Mouse (Mus musculus) forebrain, postnatal 0 days (tissue): ENCODE data around the gene Hist1h1b. TPM values are rescaled to one million over a fixed set of nuclear protein-coding genes. Genes with fewer than 3 reads are reported as not detected.
"Not testable (repeated sequence)": the region's sequence is repeated elsewhere in the genome, so short reads cannot be mapped to it uniquely, and the experiment has no call there.

Experiments used
- ATAC-seq: fragments of 200-750 bp; cut with Nextera tagmentation; 2 replicates; pipeline ENCODE4 v1.8.0; 2017; ENCODE audit warnings: mild to moderate bottlenecking, moderate library complexity
- DNase-seq: peaks from one replicate; pipeline ENCODE4 v3.0.0-alpha.2; 2015
- H3K27ac ChIP-seq: fragments of 300-500 bp; sonication (generic); 2 replicates; pipeline ENCODE4 v1.5.1; 2014; ENCODE audit warnings: low read depth, mild to moderate bottlenecking, antibody characterized with exemption, low read length, moderate library complexity, mixed read lengths
- H3K27me3 ChIP-seq: fragments of 300-500 bp; sonication (generic); 2 replicates; pipeline ENCODE4 v1.6.1; 2014; ENCODE audit warnings: mild to moderate bottlenecking, low read length, mixed read lengths; ENCODE audit not compliant: insufficient read depth
- H3K36me3 ChIP-seq: fragments of 300-500 bp; sonication (generic); 2 replicates; pipeline ENCODE4 v1.6.1; 2014; ENCODE audit warnings: mild to moderate bottlenecking, moderate library complexity; ENCODE audit not compliant: insufficient read depth
- H3K4me1 ChIP-seq: fragments of 300-500 bp; sonication (generic); 2 replicates; pipeline ENCODE4 v1.6.1; 2014; ENCODE audit warnings: antibody characterized with exemption; ENCODE audit not compliant: insufficient read depth
- H3K4me2 ChIP-seq: fragments of 300-500 bp; sonication (generic); 2 replicates; pipeline ENCODE4 v1.6.1; 2014; ENCODE audit warnings: low read depth, mild to moderate bottlenecking, moderate library complexity
- H3K4me3 ChIP-seq: fragments of 300-500 bp; sonication (generic); 2 replicates; pipeline ENCODE4 v1.5.1; 2014; ENCODE audit warnings: low read depth, low read length, mixed read lengths
- H3K9ac ChIP-seq: fragments of 300-500 bp; sonication (generic); 2 replicates; pipeline ENCODE4 v1.6.1; 2014; ENCODE audit warnings: mild to moderate bottlenecking
- H3K9me3 ChIP-seq: fragments of 300-500 bp; sonication (generic); 2 replicates; pipeline ENCODE4 v1.6.1; 2016; ENCODE audit warnings: low read length
- CTCF ChIP-seq: sonication (generic); IDR thresholded peaks from 2 replicates; pipeline ENCODE4 v1.5.1; 2016; ENCODE audit warnings: antibody characterized with exemption, control low read depth, low read depth
- WGBS: fragments of 180-500 bp; shearing (Covaris S2); extraction: QIAGEN DNeasy Blood & Tissue Kit; methylation state at CpG from one replicate; pipeline ENCODE4 v1.1.7; 2014; 5-methylcytosine and 5-hydroxymethylcytosine counted together
- polyA plus RNA-seq: library from polyadenylated mRNA; unstranded; fragments of >200 nt; fragmentation: Nextera tagmentation; extraction: Ambion mirVana; gene quantifications from 2 replicates; pipeline ENCODE4 v1.2.1, GENCODE M21; 2015
- total RNA-seq: library from RNA; depleted of rRNA; stranded (reverse); fragments of >200 nt; gene quantifications from 2 replicates; pipeline ENCODE4 v1.2.3, GENCODE M21; 2014

Gene Hist1h1b
- total and polyA plus RNA-seq, 2 experiments from 2014 or later = 4.0 to 182 TPM

GRCm38 (mm10) chr13:21795584-21795983 lies 15.2 kb upstream of the Hist1h1b start:
- Histone ChIP-seq H3K4me3 (no peak overlapping the region), H3K4me2 (no peak overlapping the region), H3K27ac (no peak overlapping the region), H3K9ac (no peak overlapping the region), H3K4me1 (no peaks in the 10 kb centered on the region), H3K27me3 (no peaks in the 10 kb centered on the region), H3K36me3 (no peaks in the 10 kb centered on the region), H3K9me3 (no peaks in the 10 kb centered on the region)
- no peak for TF ChIP-seq CTCF
- DNase-seq = no peak
- WGBS = 93% methylated on average over 7 of the region's 7 CpGs
- ATAC-seq = no peak

- Histone ChIP-seq H3K9me3 (no peaks in the 10 kb centered on the region), H3K27ac (no peak overlapping the region), H3K27me3 (no peaks in the 10 kb centered on the region), H3K4me2 (peak overlapping the region; percentile 33), H3K36me3 (no peaks in the 10 kb centered on the region), H3K9ac (peak overlapping the region; percentile 33; the same call in 1 of the 2 replicates), H3K4me3 (no peak overlapping the region), H3K4me1 (peaks cover 7% of the 10 kb centered on the region)
- TF ChIP-seq CTCF = no peak
- DNase-seq (no peak), ATAC-seq (no peak)
- WGBS = 10% methylated on average over 17 of the region's 18 CpGs
Observed at GRCm38 (mm10) chr13:21790601-21791283, 10.3 kb upstream of the Hist1h1b start.

- Histone ChIP-seq H3K27me3 (no peaks in the 10 kb centered on the region), H3K9me3 (no peaks in the 10 kb centered on the region), H3K4me2 (no peak overlapping the region), H3K4me3 (no peak overlapping the region), H3K9ac (no peak overlapping the region), H3K4me1 (peaks cover 7% of the 10 kb centered on the region), H3K27ac (no peak overlapping the region), H3K36me3 (no peaks in the 10 kb centered on the region)
- no peak for TF ChIP-seq CTCF
- DNase-seq (no peak), ATAC-seq (no peak)
- 69% methylated on average over 6 of the region's 6 CpGs for WGBS
Observed at GRCm38 (mm10) chr13:21789925-21790324, 9.5 kb upstream of the Hist1h1b start.

- 0 out of 2 replicates have a peak overlapping the region, but pooled peaks have one; percentile 37 for H3K9ac ChIP-seq
- no peak for DNase-seq
- H3K4me1 ChIP-seq = peaks cover 10% of the 10 kb centered on the region
- H3K27ac ChIP-seq = no peak overlapping the region; the same call in 1 of the 2 replicates
- no peak for TF ChIP-seq CTCF
- no peaks in the 10 kb centered on the region for H3K27me3 ChIP-seq
- H3K4me2 ChIP-seq = peak overlapping the region; percentile 62
- peak overlapping the region; percentile 21 for H3K4me3 ChIP-seq
- H3K36me3 ChIP-seq = no peaks in the 10 kb centered on the region
- 11% methylated on average over 14 of the region's 21 CpGs for WGBS
- ATAC-seq = peak; percentile 12
- no peaks in the 10 kb centered on the region for H3K9me3 ChIP-seq
Observed at GRCm38 (mm10) chr13:21787760-21788593, 7.6 kb upstream of the Hist1h1b start.

- Histone ChIP-seq H3K9ac (0 out of 2 replicates have a peak within 1 kb of the TSS, but pooled peaks have one; percentile 37), H3K4me1 (peaks cover 17% of the 10 kb centered on the region), H3K27ac (peak within 1 kb of the TSS; percentile 72; the same call in 1 of the 2 replicates), H3K4me3 (peak within 1 kb of the TSS; percentile 39), H3K4me2 (peak within 1 kb of the TSS; percentile 62)
- under 1% methylated on average over 34 of the region's 63 CpGs for WGBS
- not testable (repeated sequence) for H3K36me3 ChIP-seq, H3K9me3 ChIP-seq, H3K27me3 ChIP-seq
- DNase-seq (peak; percentile 99), ATAC-seq (peak; percentile 92)
Observed at GRCm38 (mm10) chr13:21786899-21787629, 6.6 kb upstream of the Hist1h1b start, which contains the start of the genes Hist1h2an and Hist1h2bp. TSS of gene Hist1h2an (minus strand) at chr13:21787218. TSS of gene Hist1h2bp (plus strand) at chr13:21787461.

GRCm38 (mm10) chr13:21786189-21786898 lies 5.9 kb upstream of the Hist1h1b start:
- no peaks in the 10 kb centered on the region for H3K9me3 ChIP-seq
- H3K4me1 ChIP-seq = peaks cover 17% of the 10 kb centered on the region
- peak overlapping the region; percentile 58; the same call in 1 of the 2 replicates for H3K27ac ChIP-seq
- H3K36me3 ChIP-seq = no peaks in the 10 kb centered on the region
- no peak for TF ChIP-seq CTCF
- ATAC-seq = no peak
- H3K9ac ChIP-seq = 0 out of 2 replicates have a peak overlapping the region, but pooled peaks have one; percentile 33
- peak overlapping the region; percentile 62 for H3K4me2 ChIP-seq
- H3K27me3 ChIP-seq = no peaks in the 10 kb centered on the region
- WGBS = 2% methylated on average over 8 of the region's 8 CpGs
- no peak for DNase-seq
- peak overlapping the region; percentile 39 for H3K4me3 ChIP-seq
